Mouse (Mus musculus): ENCODE data around the gene Anp32b. TPM values are rescaled to one million over a fixed set of nuclear protein-coding genes. Genes with fewer than 3 reads are reported as not detected.

Anp32b gene
- polyA plus RNA-seq, 1 experiment from 2014 or later: 349 TPM

- H3K27ac ChIP-seq: no peak overlapping the region
- H3K4me3 ChIP-seq: no peak overlapping the region
- H3K36me3 ChIP-seq: peaks cover 38% of the 10 kb centered on the region
- H3K4me1 ChIP-seq: peaks cover 8% of the 10 kb centered on the region
- H3K9me3 ChIP-seq: no peaks in the 10 kb centered on the region
- no peak overlapping the region for H3K4me2 ChIP-seq (replicated peaks)
- WGBS: 94% methylated on average over 6 of the region's 6 CpGs
- ATAC-seq (ENCODE audit: insufficient number of reproducible peaks, insufficient read depth, low FRiP score, low TSS enrichment): no peak
- H3K9ac ChIP-seq: no peak overlapping the region
- no peaks in the 10 kb centered on the region for H3K27me3 ChIP-seq
Measured at GRCm38 (mm10) chr4:46493071-46493470, 42.4 kb downstream of the Anp32b start.

GRCm38 (mm10) chr4:46495543-46495942 is 44.8 kb downstream of the Anp32b start:
- Histone ChIP-seq H3K4me2 (replicated peaks) (no peak overlapping the region), H3K9me3 (no peaks in the 10 kb centered on the region), H3K9ac (no peak overlapping the region), H3K36me3 (peaks cover 47% of the 10 kb centered on the region), H3K4me1 (0 out of 2 replicates have a peak, but pooled peaks cover 1% of the 10 kb centered on the region), H3K4me3 (no peak overlapping the region), H3K27me3 (no peaks in the 10 kb centered on the region), H3K27ac (no peak overlapping the region)
- no peak for ATAC-seq (ENCODE audit: insufficient number of reproducible peaks, insufficient read depth, low FRiP score, low TSS enrichment)
- 84% methylated on average over 12 of the region's 12 CpGs for WGBS

- H3K36me3 ChIP-seq: peaks cover 65% of the 10 kb centered on the region
- ATAC-seq (ENCODE audit: insufficient number of reproducible peaks, insufficient read depth, low FRiP score, low TSS enrichment): no peak
Measured at GRCm38 (mm10) chr4:46497286-46497892, 46.7 kb downstream of the Anp32b start.

DNA sequence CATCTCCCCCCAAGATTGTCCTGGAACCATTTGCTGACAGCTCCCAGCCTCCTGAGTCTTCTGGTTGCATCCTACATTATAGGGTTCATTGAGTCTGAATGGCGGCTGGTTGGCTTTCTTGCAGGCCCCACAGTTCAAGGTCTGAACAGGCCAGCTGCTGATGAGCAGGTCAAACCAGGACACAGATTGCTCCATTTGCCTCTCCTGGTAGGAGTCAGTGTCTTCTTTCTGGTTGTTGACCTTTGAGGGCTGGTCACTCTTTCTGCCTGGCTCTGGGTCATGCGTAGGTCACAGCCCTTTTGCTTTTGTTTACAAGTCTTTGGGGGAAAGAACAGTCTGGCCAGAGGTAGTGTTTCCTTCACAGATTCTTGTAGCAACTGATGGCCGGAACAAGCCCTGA is 47.8 kb downstream of the Anp32b start:
- peaks cover 64% of the 10 kb centered on the region for H3K36me3 ChIP-seq
- H3K4me1 ChIP-seq: no peaks in the 10 kb centered on the region
- no peaks in the 10 kb centered on the region for H3K9me3 ChIP-seq
- ATAC-seq (ENCODE audit: insufficient number of reproducible peaks, insufficient read depth, low FRiP score, low TSS enrichment): no peak
- no peaks in the 10 kb centered on the region for H3K27me3 ChIP-seq
- H3K27ac ChIP-seq: no peak overlapping the region
- no peak overlapping the region for H3K4me2 ChIP-seq (replicated peaks)
- H3K9ac ChIP-seq: no peak overlapping the region
- 56% methylated on average over 3 of the region's 3 CpGs for whole genome bisulfite sequencing
- no peak overlapping the region for H3K4me3 ChIP-seq

More at GRCm38 (mm10) chr4:46497286-46497892, 46.7 kb downstream of the Anp32b start:
- Histone ChIP-seq H3K27ac (no peak overlapping the region), H3K27me3 (no peaks in the 10 kb centered on the region), H3K4me3 (no peak overlapping the region), H3K4me1 (no peaks in the 10 kb centered on the region), H3K9ac (no peak overlapping the region), H3K9me3 (no peaks in the 10 kb centered on the region), H3K4me2 (replicated peaks) (no peak overlapping the region)
- 47% methylated on average over 4 of the region's 4 CpGs for WGBS

DNA sequence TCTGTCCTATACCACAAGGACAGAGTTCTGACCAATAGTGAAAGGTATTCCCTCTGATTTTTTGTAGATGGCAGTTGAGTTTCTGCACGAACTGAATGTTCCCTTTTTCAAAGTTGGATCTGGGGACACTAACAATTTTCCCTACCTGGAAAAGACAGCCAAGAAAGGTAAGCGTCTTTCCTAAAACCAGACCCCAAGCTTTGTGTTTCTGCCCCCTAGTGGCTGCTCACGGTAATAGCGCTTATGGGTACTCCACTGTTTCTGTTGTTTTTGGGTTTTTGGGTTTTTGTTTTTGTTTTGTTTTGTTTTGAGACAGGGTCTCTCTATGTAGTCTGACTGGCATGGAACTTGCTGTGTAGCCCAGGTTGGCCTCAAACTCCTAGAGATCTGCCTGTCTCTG is 48.3 kb downstream of the Anp32b start:
- peaks cover 62% of the 10 kb centered on the region for H3K36me3 ChIP-seq
- H3K9ac ChIP-seq: no peak overlapping the region
- no peaks in the 10 kb centered on the region for H3K9me3 ChIP-seq
- no peaks in the 10 kb centered on the region for H3K27me3 ChIP-seq
- no peaks in the 10 kb centered on the region for H3K4me1 ChIP-seq
- WGBS: 17% methylated on average over 4 of the region's 4 CpGs
- no peak overlapping the region for H3K4me3 ChIP-seq
- H3K4me2 ChIP-seq (replicated peaks): no peak overlapping the region
- ATAC-seq (ENCODE audit: insufficient number of reproducible peaks, insufficient read depth, low FRiP score, low TSS enrichment): no peak
- H3K27ac ChIP-seq: no peak overlapping the region

DNA sequence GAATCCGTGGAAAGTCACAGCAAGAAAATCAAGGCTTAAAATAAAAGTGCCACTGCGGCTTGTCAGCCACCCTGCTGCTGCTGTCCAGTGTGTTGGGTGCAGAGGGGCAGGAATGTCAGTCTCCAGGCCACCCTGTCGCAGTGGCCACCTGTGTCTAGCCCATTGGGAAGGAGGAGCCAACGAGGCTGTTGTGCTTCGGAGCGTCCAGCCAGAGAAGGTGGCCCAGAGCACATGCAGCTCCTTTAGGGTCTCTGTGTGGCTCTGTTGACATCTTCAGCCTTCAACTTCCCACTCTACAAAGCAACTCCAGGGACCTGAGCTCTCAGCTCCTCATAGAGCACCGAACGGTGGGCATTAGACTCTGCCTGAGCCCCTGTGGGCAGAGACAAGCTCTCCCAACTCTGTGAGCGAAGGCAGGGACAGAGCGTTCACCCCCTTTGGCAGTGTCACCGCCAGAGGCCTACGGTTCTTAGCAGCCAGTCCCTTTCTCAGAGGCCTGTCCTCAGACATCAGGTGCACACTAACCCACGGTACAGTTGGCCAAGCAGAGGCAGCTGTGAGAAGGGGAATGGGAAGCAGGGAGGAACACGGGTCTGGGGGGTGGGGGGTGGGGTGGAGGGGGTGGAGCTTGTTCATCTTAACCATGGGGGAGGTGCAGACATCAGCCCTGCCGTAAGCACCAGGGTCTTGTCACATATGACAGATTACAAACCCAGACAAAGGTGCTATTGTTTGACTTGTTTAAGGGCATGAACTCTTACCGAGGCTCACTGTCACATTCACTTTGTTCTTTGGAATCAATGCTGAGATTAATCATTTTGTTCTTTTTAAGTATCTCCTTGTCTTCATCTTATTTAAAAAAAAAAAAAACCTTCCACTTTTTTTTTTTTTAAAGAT is 52.2 kb downstream of the Anp32b start:
- WGBS: 71% methylated on average over 16 of the region's 16 CpGs
- Histone ChIP-seq H3K36me3 (peaks cover 43% of the 10 kb centered on the region), H3K4me1 (no peaks in the 10 kb centered on the region), H3K27me3 (peaks cover 21% of the 10 kb centered on the region), H3K4me3 (no peak overlapping the region), H3K9me3 (no peaks in the 10 kb centered on the region), H3K27ac (no peak overlapping the region), H3K4me2 (replicated peaks) (no peak overlapping the region), H3K9ac (no peak overlapping the region)
- no peak for ATAC-seq (ENCODE audit: insufficient number of reproducible peaks, insufficient read depth, low FRiP score, low TSS enrichment)

- H3K4me3 ChIP-seq: no peak overlapping the region
- H3K9ac ChIP-seq: no peak overlapping the region
- peaks cover 43% of the 10 kb centered on the region for H3K36me3 ChIP-seq
- H3K27ac ChIP-seq: no peak overlapping the region
- H3K4me2 ChIP-seq (replicated peaks): no peak overlapping the region
- H3K4me1 ChIP-seq: no peaks in the 10 kb centered on the region
- H3K27me3 ChIP-seq: peaks cover 21% of the 10 kb centered on the region
- no peak for ATAC-seq (ENCODE audit: insufficient number of reproducible peaks, insufficient read depth, low FRiP score, low TSS enrichment)
- no peaks in the 10 kb centered on the region for H3K9me3 ChIP-seq
- WGBS: 83% methylated on average over 3 of the region's 3 CpGs
Measured at GRCm38 (mm10) chr4:46503881-46504280, 53.2 kb downstream of the Anp32b start.

DNA sequence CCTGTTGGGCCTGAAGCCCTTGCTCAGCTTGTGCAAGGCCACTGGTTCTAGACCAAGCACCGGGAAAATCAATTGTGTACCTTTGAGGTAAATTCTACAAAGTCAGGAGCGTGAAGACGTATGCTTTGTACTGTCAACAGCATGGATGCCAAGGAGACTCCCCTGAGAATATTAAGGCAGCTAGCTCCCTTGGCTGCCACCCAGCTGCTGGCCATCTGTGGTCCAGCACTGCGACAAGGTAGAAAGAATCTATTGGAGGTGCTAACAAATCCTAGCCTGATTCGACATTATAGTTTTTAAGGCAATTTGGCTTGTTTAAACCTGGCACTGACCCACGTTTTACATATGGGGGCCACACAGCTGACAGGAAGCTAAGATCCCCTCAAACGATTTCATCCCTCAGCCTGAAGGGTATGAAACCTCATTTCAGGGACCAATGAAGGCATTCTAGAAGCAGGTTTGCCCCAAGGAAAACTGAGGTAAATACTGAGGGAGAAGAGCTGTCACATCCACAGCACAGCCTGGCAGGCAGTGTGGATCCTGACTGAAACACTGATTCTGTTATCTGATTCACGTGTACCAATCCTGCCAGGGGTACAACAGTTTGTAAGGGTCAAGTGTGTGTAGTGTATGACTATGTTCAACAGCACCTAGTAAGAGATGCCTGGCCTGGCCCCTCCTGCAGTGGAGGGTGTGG is 54.8 kb downstream of the Anp32b start:
- no peak for ATAC-seq (ENCODE audit: insufficient number of reproducible peaks, insufficient read depth, low FRiP score, low TSS enrichment)
- no peak overlapping the region for H3K27ac ChIP-seq
- H3K4me2 ChIP-seq (replicated peaks): no peak overlapping the region
- H3K36me3 ChIP-seq: peaks cover 35% of the 10 kb centered on the region
- H3K4me3 ChIP-seq: no peak overlapping the region
- WGBS: 68% methylated on average over 8 of the region's 8 CpGs
- no peaks in the 10 kb centered on the region for H3K4me1 ChIP-seq
- no peak overlapping the region for H3K9ac ChIP-seq
- H3K9me3 ChIP-seq: no peaks in the 10 kb centered on the region
- H3K27me3 ChIP-seq: peaks cover 21% of the 10 kb centered on the region

DNA sequence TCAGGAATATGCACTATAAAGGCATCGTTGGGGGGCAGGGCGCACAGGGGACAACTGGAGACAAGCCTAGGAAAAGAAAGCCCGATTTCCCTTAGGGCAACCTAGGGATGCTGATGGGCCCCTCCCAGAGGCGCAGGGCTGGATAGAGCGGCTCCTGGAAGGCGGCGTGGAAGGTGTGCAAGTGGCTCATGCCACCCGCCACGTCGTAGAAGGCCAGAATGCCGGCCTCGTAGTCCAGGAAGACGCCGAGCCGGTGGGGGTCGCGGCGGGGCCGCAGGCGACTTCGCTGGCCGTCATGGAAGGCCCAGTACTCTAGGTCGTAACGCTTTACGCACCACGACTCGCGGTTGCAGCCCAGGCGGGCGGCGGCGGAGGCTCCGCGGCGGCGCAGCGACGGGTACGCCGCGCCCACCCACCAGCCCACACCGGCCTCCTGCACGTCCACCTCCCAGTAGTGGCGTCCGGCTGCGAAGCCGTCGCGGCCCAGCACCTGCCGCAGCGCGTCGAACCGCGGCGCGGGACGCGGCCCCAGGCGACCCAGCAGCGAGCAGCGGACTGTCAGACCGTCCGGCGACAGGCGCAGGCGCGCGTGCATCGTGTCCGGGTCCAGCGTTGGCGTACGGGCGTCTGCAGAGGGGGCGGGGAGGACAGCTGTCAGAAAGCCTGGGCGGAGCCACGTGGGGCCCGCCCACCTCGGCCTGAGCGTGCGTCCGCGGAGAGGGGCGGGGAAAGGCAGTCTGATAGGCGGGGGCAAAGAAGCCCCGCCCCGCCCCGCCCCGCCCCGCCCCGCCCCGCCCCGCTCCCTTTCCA is 56.3 kb downstream of the Anp32b start:
- Histone ChIP-seq H3K27me3 (peaks cover 21% of the 10 kb centered on the region), H3K4me2 (replicated peaks) (peak overlapping the region; percentile 86), H3K9ac (peak overlapping the region; percentile 44; the same call in 1 of the 2 replicates), H3K4me3 (peak overlapping the region; percentile 55), H3K9me3 (no peaks in the 10 kb centered on the region), H3K4me1 (no peaks in the 10 kb centered on the region), H3K27ac (no peak overlapping the region), H3K36me3 (peaks cover 20% of the 10 kb centered on the region)
- under 1% methylated on average over 79 of the region's 94 CpGs for WGBS
- ATAC-seq (ENCODE audit: insufficient number of reproducible peaks, insufficient read depth, low FRiP score, low TSS enrichment): peak; percentile 84

DNA sequence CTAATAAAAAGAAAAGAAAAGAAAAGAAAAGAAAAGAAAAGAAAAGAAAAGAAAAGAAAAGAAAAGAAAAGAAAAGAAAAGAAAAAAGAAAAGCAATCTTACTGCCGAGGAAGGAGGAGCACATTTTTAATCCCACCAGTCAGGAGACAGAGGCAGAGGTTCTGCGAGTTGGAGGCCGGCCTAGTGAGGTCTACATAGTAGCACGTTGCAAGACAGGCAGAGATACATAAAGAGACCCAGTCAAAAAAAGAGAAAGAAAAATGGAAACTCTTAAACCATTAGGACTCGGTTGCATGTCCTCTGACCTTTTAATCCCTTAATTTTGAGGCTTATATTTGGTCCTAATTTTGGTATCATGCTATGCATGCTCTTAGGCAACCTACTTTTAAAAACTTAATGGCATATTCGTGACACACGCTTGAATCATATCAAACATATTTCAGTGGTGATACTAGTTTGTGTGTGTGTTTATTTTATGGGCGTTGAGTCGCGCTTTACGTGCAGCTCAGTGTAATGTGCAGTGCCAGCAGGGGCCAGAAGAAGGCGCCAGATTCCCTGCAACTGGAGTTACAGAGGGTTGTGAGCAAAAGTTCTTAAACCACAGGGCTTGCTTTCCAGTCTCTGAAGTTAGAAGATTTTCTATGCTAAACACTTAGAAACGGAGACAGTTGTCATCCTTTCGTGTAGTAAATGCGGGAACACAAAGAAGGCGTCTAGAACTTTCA is 57.2 kb downstream of the Anp32b start:
- no peak for ATAC-seq (ENCODE audit: insufficient number of reproducible peaks, insufficient read depth, low FRiP score, low TSS enrichment)

More for the DNA sequence above, 57.2 kb downstream of the Anp32b start:
- H3K36me3 ChIP-seq: peaks cover 11% of the 10 kb centered on the region
- peak overlapping the region; percentile 86 for H3K4me2 ChIP-seq (replicated peaks)
- H3K27ac ChIP-seq: no peak overlapping the region
- H3K9ac ChIP-seq: no peak overlapping the region
- no peaks in the 10 kb centered on the region for H3K4me1 ChIP-seq
- WGBS: 11% methylated on average over 16 of the region's 16 CpGs
- peak overlapping the region; percentile 20; the same call in 1 of the 2 replicates for H3K4me3 ChIP-seq
- no peaks in the 10 kb centered on the region for H3K9me3 ChIP-seq
- peaks cover 21% of the 10 kb centered on the region for H3K27me3 ChIP-seq

All from embryonic facial prominence, embryonic 12.5 days (tissue).